Mouse (Mus musculus) adrenal gland, postnatal 10 days (tissue): ENCODE measurements around the gene Ldlrad3. TPM values are rescaled to one million over a fixed set of nuclear protein-coding genes. Genes with fewer than 3 reads are reported as not detected.

Experiments
- DNase-seq: peaks from one replicate; pipeline ENCODE4 v3.0.0; 2021; ENCODE audit warnings: mixed read lengths
- total RNA-seq, 2 experiments: library from RNA; stranded (reverse); gene quantifications; 2 replicates each; pipeline ENCODE4 v1.2.3; 2021

The Ldlrad3 gene
- total RNA-seq, 2 experiments from 2014 or later = 11.6 to 13.8 TPM

- DNase-seq = peak; percentile 86
These were observed 280.4 kb downstream of the Ldlrad3 start for GRCm38 (mm10) chr2:101905534-101906378.

GRCm38 (mm10) chr2:101902196-101902595 lies 284.0 kb downstream of the Ldlrad3 start:
- no peak for DNase-seq

Other genes with a start within 250 kb of the Ldlrad3 start
- gene Trim44, start 221.4 kb upstream of the Ldlrad3 start, total RNA-seq = 10 to 100 TPM; 58.0 to 64.2 TPM